Mouse (Mus musculus): ENCODE results near the gene Mapkap1.

DNA sequence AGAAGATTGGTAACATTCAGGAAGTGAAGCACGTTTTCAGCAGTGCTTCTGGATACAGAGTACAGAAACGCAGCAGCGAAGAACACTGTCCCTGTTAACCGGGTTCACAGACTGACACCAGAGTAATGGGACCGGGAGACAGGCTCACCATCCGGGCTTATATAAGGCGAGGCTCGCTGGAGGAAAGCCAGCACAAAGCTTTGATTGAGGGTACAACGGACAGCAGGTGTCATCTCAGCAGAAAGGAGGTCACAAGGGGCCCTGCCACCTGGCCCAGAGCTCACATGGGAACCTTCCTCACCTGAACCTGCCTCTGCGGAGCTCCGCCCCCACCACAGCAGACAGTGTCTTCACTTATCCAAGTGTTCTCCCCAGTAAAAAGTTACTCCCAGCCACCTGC lies 267.3 kb downstream of the Mapkap1 start:
- TF ChIP-seq CTCF (IDR thresholded peaks at IDR 0.05; ENCODE audit: borderline replicate concordance, extremely low read depth, insufficient read depth, insufficient read length) (no peak), POLR2A (IDR thresholded peaks at IDR 0.05; ENCODE audit: borderline replicate concordance, extremely low read depth, insufficient read depth, insufficient read length, poor library complexity, severe bottlenecking) (no peak)
